Mouse (Mus musculus) limb, embryonic 15.5 days (tissue): ENCODE data around the gene Uckl1. TPM values are rescaled to one million over a fixed set of nuclear protein-coding genes. Genes with fewer than 3 reads are reported as not detected.

Experiments
- ATAC-seq: fragments of 200-750 bp; cut with Nextera tagmentation; 2 replicates; pipeline ENCODE4 v1.8.0; 2017; ENCODE audit warnings: low read depth, moderate TSS enrichment; ENCODE audit not compliant: insufficient number of reproducible peaks, low FRiP score, low TSS enrichment
- H3K27ac ChIP-seq: fragments of 300-500 bp; sonication (generic); 2 replicates; pipeline ENCODE4 v1.5.1; 2015; ENCODE audit warnings: moderate library complexity, mild to moderate bottlenecking, inconsistent platforms
- H3K27me3 ChIP-seq: fragments of 300-500 bp; sonication (generic); 2 replicates; pipeline ENCODE4 v1.6.1; 2015; ENCODE audit warnings: inconsistent platforms
- H3K36me3 ChIP-seq: fragments of 300-500 bp; sonication (generic); 2 replicates; pipeline ENCODE4 v1.6.1; 2015; ENCODE audit warnings: inconsistent platforms
- H3K4me1 ChIP-seq: fragments of 300-500 bp; sonication (generic); 2 replicates; pipeline ENCODE4 v1.6.1; 2015; ENCODE audit warnings: inconsistent platforms
- H3K4me2 ChIP-seq: fragments of 300-500 bp; sonication (generic); 2 replicates; pipeline ENCODE4 v1.6.1; 2015; ENCODE audit warnings: mild to moderate bottlenecking, inconsistent platforms
- H3K4me3 ChIP-seq: fragments of 300-500 bp; sonication (generic); 2 replicates; pipeline ENCODE4 v1.5.1; 2015; ENCODE audit warnings: mild to moderate bottlenecking, inconsistent platforms
- H3K9ac ChIP-seq: fragments of 300-500 bp; sonication (generic); 2 replicates; pipeline ENCODE4 v1.6.1; 2015; ENCODE audit warnings: inconsistent platforms
- H3K9me3 ChIP-seq: fragments of 300-500 bp; sonication (generic); 2 replicates; pipeline ENCODE4 v1.6.1; 2016; ENCODE audit warnings: inconsistent platforms
- WGBS: fragments of 180-500 bp; shearing (Covaris S2); methylation state at CpG from one replicate; pipeline ENCODE4 v1.1.7; 2015; 5-methylcytosine and 5-hydroxymethylcytosine counted together
- polyA plus RNA-seq: library from polyadenylated mRNA; unstranded; fragments of >200 nt; fragmentation: Nextera tagmentation; extraction: Ambion mirVana; gene quantifications from 2 replicates; pipeline ENCODE4 v1.2.1, GENCODE M21; 2015

The Uckl1 gene
- polyA plus RNA-seq, 1 experiment from 2014 or later: 44.7 TPM

- H3K9me3 ChIP-seq: no peaks in the 10 kb centered on the region
- ATAC-seq: no peak
- no peaks in the 10 kb centered on the region for H3K36me3 ChIP-seq
- no peak overlapping the region for H3K4me3 ChIP-seq
- H3K4me1 ChIP-seq: peaks cover 32% of the 10 kb centered on the region
- 65% methylated on average over 7 of the region's 7 CpGs for WGBS
- H3K27me3 ChIP-seq: peaks cover 17% of the 10 kb centered on the region; the same call in 1 of the 2 replicates
- no peak overlapping the region for H3K27ac ChIP-seq
- H3K4me2 ChIP-seq: no peak overlapping the region
- no peak overlapping the region for H3K9ac ChIP-seq
Measured at GRCm38 (mm10) chr2:181597378-181598061, 12.8 kb upstream of the Uckl1 start.

DNA sequence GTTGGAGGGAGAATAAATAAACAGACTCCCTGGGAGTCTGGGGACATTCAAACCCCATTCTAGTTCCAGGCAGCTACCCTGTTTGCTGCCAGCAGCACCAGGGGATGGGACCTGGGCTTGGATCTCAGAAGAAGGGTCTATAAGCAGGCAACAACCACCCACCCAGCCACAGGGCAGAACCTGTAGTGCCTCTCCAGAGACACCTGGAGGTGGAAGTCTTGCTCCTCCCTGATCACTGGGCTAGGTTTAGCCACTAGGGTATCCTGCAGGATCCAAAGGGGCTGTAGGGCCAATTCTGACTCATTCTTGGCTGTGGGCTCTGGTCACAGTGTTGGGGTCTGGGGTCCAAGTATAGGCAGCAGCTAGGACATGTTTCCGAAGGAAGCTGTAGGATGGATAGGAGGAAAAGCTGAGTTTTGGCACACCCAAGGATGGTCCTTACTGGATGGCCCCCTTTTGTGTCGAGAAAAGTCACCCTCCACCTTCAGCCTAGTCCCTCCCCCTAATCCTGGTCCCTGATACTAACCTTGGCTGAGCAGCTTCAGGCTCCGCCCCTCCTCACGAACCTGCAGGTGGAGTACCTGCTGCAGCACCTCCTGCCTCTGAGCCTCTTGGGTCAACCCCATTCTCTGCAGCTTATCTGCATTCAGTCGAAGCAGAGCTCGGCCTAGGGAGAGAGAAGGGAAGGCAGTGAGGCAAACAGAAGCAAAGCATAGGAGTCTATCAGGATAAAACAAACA lies 11.7 kb upstream of the Uckl1 start:
- no peak overlapping the region for H3K4me2 ChIP-seq
- no peaks in the 10 kb centered on the region for H3K9me3 ChIP-seq
- no peak overlapping the region for H3K4me3 ChIP-seq
- peaks cover 17% of the 10 kb centered on the region; the same call in 1 of the 2 replicates for H3K27me3 ChIP-seq
- ATAC-seq: no peak
- H3K36me3 ChIP-seq: no peaks in the 10 kb centered on the region
- no peak overlapping the region for H3K9ac ChIP-seq
- peaks cover 28% of the 10 kb centered on the region for H3K4me1 ChIP-seq
- no peak overlapping the region for H3K27ac ChIP-seq
- WGBS: 35% methylated on average over 6 of the region's 6 CpGs

DNA sequence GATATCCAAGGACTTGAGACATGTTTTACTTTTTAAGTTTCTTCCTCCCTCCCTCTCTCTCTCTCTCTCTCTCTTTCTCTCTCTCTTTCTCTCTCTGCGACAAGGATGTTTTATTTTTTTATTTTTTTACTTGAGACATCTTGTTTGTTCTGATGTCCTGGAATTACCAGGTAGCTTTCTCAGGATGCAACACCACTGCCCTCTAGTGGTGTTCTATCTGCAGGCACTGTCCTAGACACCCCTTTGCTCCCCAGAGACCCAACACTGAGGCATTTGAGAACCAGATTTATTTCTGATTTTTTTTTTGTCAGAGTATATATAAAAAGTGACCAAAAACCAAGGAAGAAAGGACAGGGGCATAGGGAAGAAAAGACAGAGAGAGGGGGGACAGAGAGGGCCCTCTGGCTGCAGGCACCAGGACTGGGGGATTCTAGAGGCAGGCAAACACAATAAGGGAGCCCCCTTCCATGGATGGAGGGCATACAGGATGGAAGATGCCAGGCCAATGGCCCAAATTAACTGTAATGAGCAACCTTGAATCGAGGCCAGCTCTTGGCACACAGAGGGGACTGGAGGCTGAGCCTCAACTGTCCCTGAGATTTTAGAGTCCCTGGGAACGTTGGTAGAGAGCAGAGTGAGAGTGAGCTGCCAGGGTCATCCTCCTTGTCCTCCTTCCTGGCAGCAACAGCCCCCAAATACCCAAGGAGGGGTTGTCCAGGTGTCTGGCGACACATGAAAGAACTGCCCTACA lies 10.4 kb upstream of the Uckl1 start:
- Histone ChIP-seq H3K4me3 (no peak overlapping the region), H3K9ac (no peak overlapping the region), H3K27ac (no peak overlapping the region), H3K36me3 (peaks cover 7% of the 10 kb centered on the region), H3K27me3 (peaks cover 14% of the 10 kb centered on the region; the same call in 1 of the 2 replicates), H3K4me2 (no peak overlapping the region), H3K9me3 (no peaks in the 10 kb centered on the region), H3K4me1 (peaks cover 34% of the 10 kb centered on the region)
- WGBS: 71% methylated on average over 4 of the region's 4 CpGs
- no peak for ATAC-seq

DNA sequence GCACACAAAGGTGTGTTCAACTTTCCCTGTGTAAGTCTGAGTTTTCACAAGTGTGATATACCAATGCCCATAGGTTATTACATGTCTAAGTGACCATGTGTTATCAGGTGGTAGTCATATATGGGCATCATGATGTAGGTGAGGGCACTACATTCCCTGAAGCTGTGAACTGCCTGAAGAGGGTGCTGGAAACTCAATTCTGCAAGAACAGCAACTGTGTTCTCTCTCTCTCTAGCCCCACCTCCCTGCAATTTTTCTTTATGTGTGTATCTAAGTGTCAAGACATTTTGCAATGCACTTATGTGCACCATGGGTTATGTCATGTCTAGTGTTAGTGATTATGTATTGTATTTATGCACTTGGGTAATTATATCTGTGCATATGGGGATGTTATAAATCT lies 9.2 kb upstream of the Uckl1 start:
- peaks cover 29% of the 10 kb centered on the region for H3K4me1 ChIP-seq
- H3K9ac ChIP-seq: no peak overlapping the region
- H3K4me2 ChIP-seq: no peak overlapping the region
- H3K27ac ChIP-seq: no peak overlapping the region
- no peaks in the 10 kb centered on the region for H3K9me3 ChIP-seq
- peaks cover 19% of the 10 kb centered on the region for H3K36me3 ChIP-seq
- ATAC-seq: no peak
- H3K4me3 ChIP-seq: no peak overlapping the region
- peaks cover 7% of the 10 kb centered on the region; the same call in 1 of the 2 replicates for H3K27me3 ChIP-seq

DNA sequence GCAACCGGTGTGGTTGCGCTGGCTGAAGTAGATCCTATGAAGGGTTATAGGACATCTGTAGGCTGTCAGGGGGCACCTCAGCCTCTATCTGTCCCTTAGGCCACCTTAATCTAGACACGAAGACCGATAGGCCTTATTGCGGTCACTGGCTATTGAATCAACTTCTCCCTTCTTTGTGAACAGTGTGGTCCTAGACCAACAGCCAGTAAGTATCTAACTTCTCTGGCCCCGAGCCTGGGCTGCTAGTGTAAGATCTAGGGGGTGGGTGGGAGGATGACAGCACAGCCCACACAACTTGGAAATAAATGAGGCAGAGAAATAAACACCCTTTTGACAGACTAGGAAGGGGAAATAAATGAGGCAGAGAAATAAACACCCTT lies 8.3 kb upstream of the Uckl1 start:
- Histone ChIP-seq H3K4me3 (peak overlapping the region; percentile 98), H3K9me3 (no peaks in the 10 kb centered on the region), H3K27ac (peak overlapping the region; percentile 87), H3K27me3 (no peaks in the 10 kb centered on the region), H3K4me2 (peak overlapping the region; percentile 71), H3K9ac (peak overlapping the region; percentile 93), H3K4me1 (peaks cover 22% of the 10 kb centered on the region), H3K36me3 (peaks cover 27% of the 10 kb centered on the region)
- no peak for ATAC-seq
- WGBS: 2% methylated on average over 6 of the region's 6 CpGs

DNA sequence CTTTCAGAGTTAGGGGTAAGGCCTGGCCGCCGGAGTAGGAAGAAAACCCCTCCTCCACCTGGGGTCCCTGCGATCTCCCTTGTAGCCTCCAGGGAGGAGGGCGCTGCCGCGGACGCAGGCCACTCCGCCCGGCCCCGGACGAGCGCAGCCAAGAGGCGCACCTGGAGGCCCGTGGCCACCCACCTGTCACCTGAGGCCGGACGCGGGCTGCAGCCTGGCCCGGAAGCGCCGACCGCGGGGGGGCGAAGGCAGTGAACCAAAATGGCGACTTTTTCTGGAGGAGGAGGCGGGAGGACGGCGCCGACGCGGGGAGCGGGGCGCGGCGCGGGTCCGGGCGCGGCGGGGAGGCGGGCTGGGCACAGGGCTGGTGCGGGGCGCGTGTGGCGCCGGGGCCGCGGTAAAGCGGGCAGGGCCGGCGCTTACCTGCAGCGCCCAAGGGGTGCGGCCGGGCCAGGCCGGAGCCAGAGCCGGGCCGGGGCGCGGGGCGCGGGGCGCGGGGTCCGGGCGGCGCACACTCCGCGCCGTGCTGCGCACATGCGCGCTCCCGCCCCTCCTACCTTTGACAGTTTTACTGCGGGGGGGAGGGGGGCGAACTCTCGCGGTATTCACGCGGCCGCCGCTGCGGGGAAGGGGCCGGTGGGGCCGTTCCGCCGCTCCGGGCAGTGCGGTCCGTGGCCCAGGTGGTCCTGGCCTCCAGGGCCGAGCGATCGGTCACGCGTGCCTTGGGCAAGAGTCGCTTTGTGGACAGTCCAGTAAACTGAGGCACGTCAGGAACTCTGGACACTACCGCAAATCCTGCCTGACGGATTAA lies 7.7 kb upstream of the Uckl1 start, which contains the start of gene Zfp512b:
TSS of gene Zfp512b (minus strand) at position 573 of the 811 bp plus-strand sequence.
- Histone ChIP-seq H3K9ac (peak within 1 kb of the TSS; percentile 93), H3K4me1 (peaks cover 22% of the 10 kb centered on the region), H3K9me3 (no peaks in the 10 kb centered on the region), H3K4me2 (peak within 1 kb of the TSS; percentile 71), H3K36me3 (peaks cover 33% of the 10 kb centered on the region), H3K4me3 (peak within 1 kb of the TSS; percentile 98), H3K27me3 (no peaks in the 10 kb centered on the region), H3K27ac (peak within 1 kb of the TSS; percentile 87)
- ATAC-seq: peak; percentile 83
- WGBS: under 1% methylated on average over 55 of the region's 97 CpGs

- peak within 1 kb of the TSS; percentile 71 for H3K4me2 ChIP-seq
- H3K9me3 ChIP-seq: no peaks in the 10 kb centered on the region
- peak within 1 kb of the TSS; percentile 93 for H3K9ac ChIP-seq
- H3K4me1 ChIP-seq: peaks cover 22% of the 10 kb centered on the region
- WGBS: 14% methylated on average over 5 of the region's 5 CpGs
- ATAC-seq: no peak
- H3K36me3 ChIP-seq: peaks cover 41% of the 10 kb centered on the region
- H3K4me3 ChIP-seq: peak within 1 kb of the TSS; percentile 98
- H3K27me3 ChIP-seq: no peaks in the 10 kb centered on the region
- peak within 1 kb of the TSS; percentile 87 for H3K27ac ChIP-seq
Measured at GRCm38 (mm10) chr2:181591528-181592085, 6.9 kb upstream of the Uckl1 start, which contains the start of gene Prpf6. Gene Prpf6 (plus strand): TSS chr2:181591868.

GRCm38 (mm10) chr2:181590471-181590870 lies 5.8 kb upstream of the Uckl1 start:
- H3K9me3 ChIP-seq: no peaks in the 10 kb centered on the region
- ATAC-seq: no peak
- peaks cover 52% of the 10 kb centered on the region for H3K36me3 ChIP-seq
- 95% methylated on average over 5 of the region's 5 CpGs for WGBS
- H3K4me1 ChIP-seq: peaks cover 22% of the 10 kb centered on the region
- no peaks in the 10 kb centered on the region for H3K27me3 ChIP-seq
- H3K27ac ChIP-seq: no peak overlapping the region
- H3K4me3 ChIP-seq: no peak overlapping the region
- H3K9ac ChIP-seq: no peak overlapping the region
- H3K4me2 ChIP-seq: no peak overlapping the region

DNA sequence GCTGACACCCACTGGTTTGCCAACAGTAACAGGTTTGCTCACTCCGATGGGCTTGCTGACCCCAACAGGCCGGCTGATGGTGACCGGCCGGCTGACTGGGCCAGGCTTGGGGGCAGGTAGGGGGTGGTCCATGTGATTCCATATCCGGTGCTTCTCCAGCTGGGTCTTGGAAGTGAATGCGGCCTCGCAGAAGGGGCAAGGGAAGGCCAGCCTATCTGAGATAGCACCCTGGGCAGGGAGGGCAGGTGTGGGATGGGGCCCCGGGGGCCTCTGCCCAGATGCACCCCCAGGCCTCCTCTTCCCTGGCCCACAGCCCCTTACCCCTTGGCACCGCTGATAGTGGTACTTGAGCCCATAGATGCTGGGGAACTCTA lies 5.0 kb upstream of the Uckl1 start:
- ATAC-seq: no peak
- H3K4me1 ChIP-seq: peaks cover 22% of the 10 kb centered on the region
- no peak overlapping the region for H3K4me2 ChIP-seq
- no peaks in the 10 kb centered on the region for H3K9me3 ChIP-seq
- H3K9ac ChIP-seq: no peak overlapping the region
- no peaks in the 10 kb centered on the region for H3K27me3 ChIP-seq
- no peak overlapping the region for H3K4me3 ChIP-seq
- H3K36me3 ChIP-seq: peaks cover 60% of the 10 kb centered on the region
- no peak overlapping the region for H3K27ac ChIP-seq
- WGBS: 94% methylated on average over 9 of the region's 9 CpGs

- peaks cover 22% of the 10 kb centered on the region for H3K4me1 ChIP-seq
- ATAC-seq: no peak
- no peak overlapping the region for H3K9ac ChIP-seq
- no peak overlapping the region for H3K4me2 ChIP-seq
- H3K27me3 ChIP-seq: no peaks in the 10 kb centered on the region
- no peak overlapping the region for H3K27ac ChIP-seq
- H3K36me3 ChIP-seq: peaks cover 65% of the 10 kb centered on the region
- H3K4me3 ChIP-seq: no peak overlapping the region
- WGBS: 91% methylated on average over 10 of the region's 10 CpGs
- H3K9me3 ChIP-seq: no peaks in the 10 kb centered on the region
Measured at GRCm38 (mm10) chr2:181589011-181589731, 4.5 kb upstream of the Uckl1 start.
